Mouse (Mus musculus) myocyte (in vitro differentiated cells): ENCODE data around the gene 4930412O13Rik.
A peak's percentile ranks its signal among the peaks of the same experiment; 100 is the strongest.

ENCODE experiments used
- CEBPB ChIP-seq: IDR thresholded peaks from 2 replicates; pipeline ENCODE4 v1.6.1; 2011; ENCODE audit warnings: mild to moderate bottlenecking, moderate library complexity; ENCODE audit not compliant: poor library complexity, insufficient read depth, severe bottlenecking
- E2F4 ChIP-seq: IDR thresholded peaks from one replicate; pipeline ENCODE4 v1.6.1; 2011; ENCODE audit warnings: mild to moderate bottlenecking, control low read depth, moderate library complexity; ENCODE audit not compliant: insufficient read depth
- MYOG ChIP-seq, 3 experiments: IDR thresholded peaks; one replicate each; pipeline ENCODE4 v1.6.1; 2011; ENCODE audit warnings: control low read depth in 2 of 3, low read depth in 2 of 3, mild to moderate bottlenecking in 2 of 3; ENCODE audit not compliant: insufficient read length in 2 of 3, control insufficient read depth in 1 of 3, insufficient read depth in 1 of 3
- POLR2A ChIP-seq: IDR thresholded peaks from one replicate; pipeline ENCODE4 v1.6.1; 2011; ENCODE audit warnings: low read depth, mild to moderate bottlenecking, control low read depth, moderate library complexity; ENCODE audit not compliant: insufficient read length
- REST ChIP-seq: IDR thresholded peaks from one replicate; pipeline ENCODE4 v1.6.1; 2011; ENCODE audit warnings: mild to moderate bottlenecking, control low read depth, moderate library complexity; ENCODE audit not compliant: insufficient read depth, insufficient read length
- SRF ChIP-seq: IDR thresholded peaks from one replicate; pipeline ENCODE4 v1.6.1; 2011; ENCODE audit warnings: low read depth; ENCODE audit not compliant: control insufficient read depth, insufficient read length
- TCF12 ChIP-seq: IDR thresholded peaks from one replicate; pipeline ENCODE4 v1.6.1; 2011; ENCODE audit warnings: mild to moderate bottlenecking, control low read depth; ENCODE audit not compliant: poor library complexity, insufficient read depth, severe bottlenecking

DNA sequence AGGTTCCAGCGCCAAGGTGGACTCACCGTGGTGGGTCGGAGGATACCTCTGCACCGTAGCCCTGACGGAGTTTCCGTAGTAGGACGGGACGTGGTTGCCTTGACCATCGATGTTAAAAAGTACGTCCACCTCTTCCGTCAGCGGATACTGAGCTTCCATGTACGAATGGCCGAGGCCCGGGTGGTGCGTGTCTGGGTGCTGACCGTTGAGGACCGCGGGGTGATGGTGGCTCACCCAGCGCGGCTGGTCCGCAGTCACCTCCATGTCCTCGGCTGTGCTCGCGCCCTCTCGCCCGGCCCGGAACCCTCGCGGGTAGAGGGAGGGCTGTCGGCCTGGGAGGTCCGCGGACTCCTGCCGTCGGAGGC lies 3.7 kb upstream of the 4930412O13Rik start:
- TF ChIP-seq E2F4, result no peak
- TF ChIP-seq POLR2A, result peak; percentile 30
- no peak for TF ChIP-seq TCF12
- TF ChIP-seq CEBPB, result no peak
- peak in 1 of 3 experiments; percentile 19 for TF ChIP-seq MYOG (IDR thresholded peaks at IDR 0.05; ENCODE audit: control insufficient read depth in 1 of 3, insufficient read depth in 1 of 3, insufficient read length in 2 of 3, low read depth in 2 of 3)
- TF ChIP-seq SRF, result no peak
- TF ChIP-seq REST, result no peak
